Mouse (Mus musculus): ENCODE data around the gene Tmem39a. TPM values are rescaled to one million over a fixed set of nuclear protein-coding genes. Genes with fewer than 3 reads are reported as not detected.

The Tmem39a gene
- polyA plus RNA-seq, 1 experiment from 2014 or later = 62.8 TPM

GRCm38 (mm10) chr16:38592026-38592678 is 33.7 kb downstream of the Tmem39a start:
- Histone ChIP-seq H3K27me3 (replicated peaks) (no peaks in the 10 kb centered on the region), H3K4me2 (no peak overlapping the region), H3K9me3 (no peaks in the 10 kb centered on the region), H3K9ac (no peak overlapping the region), H3K27ac (replicated peaks) (no peak overlapping the region), H3K4me3 (no peak overlapping the region), H3K4me1 (no peaks in the 10 kb centered on the region), H3K36me3 (peaks cover 91% of the 10 kb centered on the region)
- ATAC-seq (ENCODE audit: extremely low read depth, insufficient number of reproducible peaks, low FRiP score, low TSS enrichment) = no peak
- WGBS = 80% methylated on average over 12 of the region's 12 CpGs

DNA sequence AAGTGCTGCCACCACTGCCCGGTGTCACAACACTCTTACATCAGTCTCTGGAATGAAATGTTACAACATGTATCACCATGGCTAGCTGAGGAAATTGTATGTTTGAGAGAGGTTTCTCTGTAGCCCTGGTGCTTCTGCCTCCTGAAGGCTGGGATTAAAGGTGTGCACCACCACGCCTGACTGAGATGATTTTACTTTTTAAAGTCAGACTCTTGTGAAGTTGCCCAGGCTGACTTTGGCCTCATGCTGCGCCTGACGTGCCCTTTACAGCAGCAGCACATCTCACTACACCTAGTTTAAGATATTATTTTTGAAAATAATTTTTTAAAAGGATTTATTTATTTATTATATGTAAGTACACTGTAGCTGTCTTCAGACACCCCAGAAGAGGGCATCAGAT is 34.4 kb downstream of the Tmem39a start:
- Histone ChIP-seq H3K27ac (replicated peaks) (no peak overlapping the region), H3K9me3 (no peaks in the 10 kb centered on the region), H3K9ac (no peak overlapping the region), H3K27me3 (replicated peaks) (no peaks in the 10 kb centered on the region), H3K4me3 (no peak overlapping the region), H3K4me1 (no peaks in the 10 kb centered on the region), H3K36me3 (peaks cover 86% of the 10 kb centered on the region), H3K4me2 (no peak overlapping the region)
- ATAC-seq (ENCODE audit: extremely low read depth, insufficient number of reproducible peaks, low FRiP score, low TSS enrichment) = no peak
- WGBS = 90% methylated on average over 4 of the region's 4 CpGs

GRCm38 (mm10) chr16:38594435-38594834 is 35.9 kb downstream of the Tmem39a start:
- H3K36me3 ChIP-seq = peaks cover 86% of the 10 kb centered on the region
- H3K9ac ChIP-seq = no peak overlapping the region
- WGBS = 39% methylated on average over 1 of the region's 1 CpGs
- H3K4me3 ChIP-seq = no peak overlapping the region
- H3K27me3 ChIP-seq (replicated peaks) = no peaks in the 10 kb centered on the region
- no peak overlapping the region for H3K4me2 ChIP-seq
- peaks cover 4% of the 10 kb centered on the region for H3K4me1 ChIP-seq
- ATAC-seq (ENCODE audit: extremely low read depth, insufficient number of reproducible peaks, low FRiP score, low TSS enrichment) = no peak
- no peaks in the 10 kb centered on the region for H3K9me3 ChIP-seq
- H3K27ac ChIP-seq (replicated peaks) = no peak overlapping the region

- Histone ChIP-seq H3K4me3 (no peak overlapping the region), H3K9ac (no peak overlapping the region), H3K4me1 (peaks cover 9% of the 10 kb centered on the region), H3K36me3 (peaks cover 90% of the 10 kb centered on the region), H3K27ac (replicated peaks) (no peak overlapping the region), H3K27me3 (replicated peaks) (no peaks in the 10 kb centered on the region), H3K9me3 (no peaks in the 10 kb centered on the region), H3K4me2 (no peak overlapping the region)
- WGBS = 76% methylated on average over 2 of the region's 2 CpGs
- ATAC-seq (ENCODE audit: extremely low read depth, insufficient number of reproducible peaks, low FRiP score, low TSS enrichment) = no peak
These were observed 37.6 kb downstream of the Tmem39a start for GRCm38 (mm10) chr16:38596099-38596498.

- Histone ChIP-seq H3K4me3 (no peak overlapping the region), H3K9me3 (no peaks in the 10 kb centered on the region), H3K4me1 (peaks cover 9% of the 10 kb centered on the region), H3K9ac (no peak overlapping the region), H3K36me3 (peaks cover 91% of the 10 kb centered on the region), H3K27ac (replicated peaks) (no peak overlapping the region), H3K4me2 (no peak overlapping the region), H3K27me3 (replicated peaks) (no peaks in the 10 kb centered on the region)
- 94% methylated on average over 2 of the region's 2 CpGs for WGBS
- ATAC-seq (ENCODE audit: extremely low read depth, insufficient number of reproducible peaks, low FRiP score, low TSS enrichment) = no peak
These were observed 38.2 kb downstream of the Tmem39a start for GRCm38 (mm10) chr16:38596651-38597050.

DNA sequence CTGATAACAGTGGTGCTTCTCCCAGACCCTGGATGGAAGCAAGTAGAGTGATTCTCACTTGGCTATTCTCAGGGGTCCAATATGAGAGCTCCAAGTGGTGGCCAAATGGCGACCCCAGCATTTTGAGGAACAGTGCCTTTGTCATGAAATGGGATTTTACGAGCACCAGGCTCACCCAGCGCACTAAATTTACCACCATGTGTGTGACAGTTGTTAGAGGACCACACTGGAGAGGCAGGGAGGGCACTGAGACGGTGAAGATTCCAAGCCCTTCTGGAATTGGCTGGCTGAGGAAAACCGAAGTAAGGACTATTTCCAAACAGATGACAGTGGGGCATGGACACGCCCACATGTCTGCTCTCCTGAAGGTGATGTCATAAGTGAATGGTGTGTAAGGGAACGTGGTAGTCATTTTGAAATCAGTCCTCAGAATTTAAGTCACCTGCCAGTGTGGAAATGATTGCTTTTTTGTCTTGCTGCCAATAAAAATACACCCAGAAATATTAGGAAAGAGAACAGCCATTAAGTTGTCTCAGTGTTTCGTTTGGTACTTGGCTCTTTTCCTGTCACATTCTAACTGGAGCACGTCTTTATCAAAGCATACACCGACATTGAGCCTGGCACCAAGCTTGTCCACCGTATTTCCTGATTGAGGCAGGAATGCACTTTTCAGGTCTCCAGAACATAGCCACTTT is 40.6 kb downstream of the Tmem39a start:
- Histone ChIP-seq H3K27me3 (replicated peaks) (no peaks in the 10 kb centered on the region), H3K4me1 (peaks cover 9% of the 10 kb centered on the region), H3K9me3 (no peaks in the 10 kb centered on the region), H3K36me3 (peaks cover 91% of the 10 kb centered on the region), H3K4me3 (no peak overlapping the region), H3K27ac (replicated peaks) (no peak overlapping the region; the same call in 1 of the 2 replicates), H3K9ac (no peak overlapping the region), H3K4me2 (no peak overlapping the region)
- WGBS = 65% methylated on average over 11 of the region's 11 CpGs
- no peak for ATAC-seq (ENCODE audit: extremely low read depth, insufficient number of reproducible peaks, low FRiP score, low TSS enrichment)

DNA sequence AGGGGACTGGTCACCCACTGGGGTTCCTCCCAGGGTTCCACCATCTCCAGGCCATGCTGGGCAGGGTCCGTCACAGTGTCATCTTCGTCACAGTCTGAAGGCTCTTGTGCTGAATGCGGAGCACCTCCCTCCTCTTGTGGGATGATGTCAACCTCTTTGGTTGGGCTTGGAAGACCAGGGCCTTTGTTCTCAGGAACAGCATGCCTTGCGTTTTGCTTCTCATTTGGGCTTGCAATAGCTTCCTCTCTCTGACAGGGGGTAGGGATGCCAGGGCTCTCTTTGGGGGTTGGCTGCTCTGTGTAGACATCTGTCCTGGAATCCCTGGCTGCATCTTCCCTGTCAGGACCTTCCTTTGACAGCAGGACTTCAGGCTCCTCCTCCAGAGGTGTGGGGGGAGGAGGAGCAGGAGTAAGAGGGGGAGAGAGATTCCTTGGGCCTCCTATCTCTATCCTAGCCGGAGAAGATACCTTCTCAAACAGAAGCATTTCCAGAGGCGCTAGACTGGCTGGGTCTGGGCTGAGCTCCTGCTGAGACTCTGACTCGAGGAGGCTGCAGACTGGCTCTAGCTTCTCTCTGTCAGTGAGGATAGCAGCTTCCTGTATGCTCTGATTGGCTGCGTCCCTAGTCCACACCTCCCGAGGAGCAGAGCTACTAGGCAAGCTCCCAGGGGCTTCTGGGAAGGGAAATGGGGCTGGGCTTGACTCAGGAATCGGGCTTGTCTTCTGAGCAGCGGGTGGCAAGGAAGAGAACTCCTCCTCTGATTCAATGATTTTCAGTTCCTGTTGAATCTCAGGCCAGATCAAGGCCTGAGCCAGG is 44.7 kb downstream of the Tmem39a start:
- ATAC-seq (ENCODE audit: extremely low read depth, insufficient number of reproducible peaks, low FRiP score, low TSS enrichment) = peak; percentile 53
- H3K9ac ChIP-seq = no peak overlapping the region
- H3K4me3 ChIP-seq = no peak overlapping the region
- no peaks in the 10 kb centered on the region for H3K9me3 ChIP-seq
- H3K36me3 ChIP-seq = peaks cover 100% of the 10 kb centered on the region
- H3K27me3 ChIP-seq (replicated peaks) = no peaks in the 10 kb centered on the region
- peak overlapping the region; percentile 20; the same call in 1 of the 2 replicates for H3K27ac ChIP-seq (replicated peaks)
- no peak overlapping the region for H3K4me2 ChIP-seq
- WGBS = 46% methylated on average over 11 of the region's 11 CpGs
- H3K4me1 ChIP-seq = peaks cover 9% of the 10 kb centered on the region

GRCm38 (mm10) chr16:38606509-38606908 is 48.0 kb downstream of the Tmem39a start:
- Histone ChIP-seq H3K4me3 (no peak overlapping the region), H3K4me1 (no peaks in the 10 kb centered on the region; the same call in 1 of the 2 replicates), H3K9ac (no peak overlapping the region), H3K27ac (replicated peaks) (no peak overlapping the region), H3K4me2 (no peak overlapping the region), H3K36me3 (peaks cover 100% of the 10 kb centered on the region), H3K27me3 (replicated peaks) (no peaks in the 10 kb centered on the region), H3K9me3 (peaks cover 11% of the 10 kb centered on the region)
- WGBS = 76% methylated on average over 7 of the region's 7 CpGs
- ATAC-seq (ENCODE audit: extremely low read depth, insufficient number of reproducible peaks, low FRiP score, low TSS enrichment) = no peak

- Histone ChIP-seq H3K4me1 (no peaks in the 10 kb centered on the region), H3K27me3 (replicated peaks) (no peaks in the 10 kb centered on the region), H3K9ac (no peak overlapping the region), H3K27ac (replicated peaks) (no peak overlapping the region), H3K36me3 (peaks cover 100% of the 10 kb centered on the region), H3K9me3 (peaks cover 11% of the 10 kb centered on the region), H3K4me2 (no peak overlapping the region), H3K4me3 (no peak overlapping the region)
- WGBS = 77% methylated on average over 12 of the region's 12 CpGs
- ATAC-seq (ENCODE audit: extremely low read depth, insufficient number of reproducible peaks, low FRiP score, low TSS enrichment) = no peak
These were observed 50.2 kb downstream of the Tmem39a start for GRCm38 (mm10) chr16:38608687-38609086.

- H3K27ac ChIP-seq (replicated peaks) = no peak overlapping the region
- H3K9ac ChIP-seq = no peak overlapping the region
- H3K4me2 ChIP-seq = no peak overlapping the region
- H3K4me1 ChIP-seq = no peaks in the 10 kb centered on the region
- H3K27me3 ChIP-seq (replicated peaks) = no peaks in the 10 kb centered on the region
- WGBS = 70% methylated on average over 18 of the region's 18 CpGs
- H3K9me3 ChIP-seq = peaks cover 11% of the 10 kb centered on the region
- ATAC-seq (ENCODE audit: extremely low read depth, insufficient number of reproducible peaks, low FRiP score, low TSS enrichment) = no peak
- H3K4me3 ChIP-seq = no peak overlapping the region
- H3K36me3 ChIP-seq = peaks cover 100% of the 10 kb centered on the region
These were observed 50.6 kb downstream of the Tmem39a start for GRCm38 (mm10) chr16:38609092-38609491.

- Histone ChIP-seq H3K9me3 (peaks cover 11% of the 10 kb centered on the region), H3K4me2 (no peak overlapping the region), H3K27ac (replicated peaks) (no peak overlapping the region), H3K9ac (no peak overlapping the region), H3K27me3 (replicated peaks) (no peaks in the 10 kb centered on the region), H3K4me1 (no peaks in the 10 kb centered on the region), H3K4me3 (no peak overlapping the region), H3K36me3 (peaks cover 97% of the 10 kb centered on the region)
- ATAC-seq (ENCODE audit: extremely low read depth, insufficient number of reproducible peaks, low FRiP score, low TSS enrichment) = no peak
- 75% methylated on average over 5 of the region's 5 CpGs for WGBS
These were observed 54.1 kb downstream of the Tmem39a start for GRCm38 (mm10) chr16:38612646-38613045.

All from heart, embryonic 13.5 days (tissue).